10 mouse cellular contexts compared by ENCODE assay signal in the genomic region with DNA sequence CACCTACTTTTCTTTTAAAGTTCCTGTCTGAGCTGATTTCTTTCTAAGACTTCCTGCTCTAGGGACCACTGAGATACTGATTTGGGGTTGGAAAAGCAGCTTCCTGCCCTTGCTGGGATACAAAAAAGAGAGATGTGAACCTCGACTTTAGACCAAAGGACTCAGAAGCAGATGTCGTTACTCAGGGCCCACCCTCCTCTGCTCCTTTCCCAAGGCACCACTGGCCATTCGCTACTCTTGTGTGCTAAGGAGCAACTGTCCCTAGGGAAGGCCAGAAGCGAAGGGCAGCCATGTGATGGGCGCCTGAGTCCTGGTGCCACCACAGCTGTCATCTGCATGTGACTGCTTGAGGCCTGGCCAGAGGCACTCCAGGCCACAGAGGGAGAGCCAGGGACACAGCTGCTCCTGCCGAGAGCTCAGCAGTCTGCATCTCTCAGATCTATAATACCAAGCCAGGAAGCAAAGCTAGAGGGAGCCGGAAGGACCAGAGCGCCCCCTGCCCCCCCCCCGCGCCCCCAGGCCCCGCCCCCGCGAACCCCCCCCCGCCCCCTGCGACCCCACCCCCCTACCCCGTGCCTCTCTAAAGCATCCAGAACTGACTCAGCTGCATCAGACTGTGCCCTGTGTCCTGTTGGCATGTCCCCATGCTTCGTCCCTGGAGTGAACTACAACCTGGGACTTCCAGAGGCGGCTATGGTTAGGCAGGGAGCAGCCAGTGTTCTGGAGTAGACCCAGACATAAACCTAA. TPM values are rescaled to one million over a fixed set of nuclear protein-coding genes. Genes with fewer than 3 reads are reported as not detected.
DNase-seq lines count a peak whose midpoint lies in the region; ATAC-seq and TF ChIP-seq lines count a peak whose summit lies in the region.
"Had no signal": no experiment of that assay in that cellular context is flagged by ENCODE, and none has a peak within 500 bp of the region (broad histone marks: within the 10 kb centered on the region; RNA-seq: fewer than 3 reads in every experiment).

No protein-coding gene starts in this region.

- TF ChIP-seq CTCF in olfactory bulb, adult 2 months (IDR thresholded peaks at IDR 0.05; ENCODE audit: insufficient read depth, low read depth, low read length): no peak

- 0 out of 2 replicates have a peak, but pooled peaks have one; percentile 41 for ATAC-seq in intestine, embryonic 15.5 days

- H3K9me3 ChIP-seq in intestine, embryonic 15.5 days: no peaks in the 10 kb centered on the region

- no peak overlapping the region for H3K4me3 ChIP-seq in intestine, embryonic 15.5 days (replicated peaks)
- no peak overlapping the region for H3K4me3 ChIP-seq in olfactory bulb, adult 2 months (ENCODE audit: insufficient read depth, low read depth, low read length)

- no peak overlapping the region for H3K9ac ChIP-seq in intestine, embryonic 15.5 days
- H3K9ac ChIP-seq: liver, embryonic 14.5 days had no signal

- H3K4me1 ChIP-seq in intestine, embryonic 15.5 days (replicated peaks): peaks cover 3% of the 10 kb centered on the region
- H3K4me1 ChIP-seq in olfactory bulb, adult 2 months (ENCODE audit: control insufficient read depth, insufficient read depth, low read length): peaks cover 13% of the 10 kb centered on the region

- no peak overlapping the region for H3K27ac ChIP-seq in intestine, embryonic 15.5 days
- H3K27ac ChIP-seq in olfactory bulb, adult 2 months (ENCODE audit: insufficient read depth, low read depth, low read length): peak overlapping the region; percentile 50
- H3K27ac ChIP-seq: liver, embryonic 14.5 days had no signal

- intact Hi-C loops in gastrocnemius, postnatal 36 days (cut with DNase I): loop anchor here (5.0 to 10.0 kb wide), 3 partner anchors 162 to 569 kb away; no protein-coding TSS in a partner anchor

- DNase-seq in layer of hippocampus, adult 11-12 months (ENCODE audit: low spot score): peak; percentile 58
- DNase-seq in layer of hippocampus, postnatal 10 days (ENCODE audit: low spot score in 2 of 2): no peak
- peak; percentile 56 for DNase-seq in cerebellum, postnatal 14 days
- peak; percentile 26 to 36 for DNase-seq in gastrocnemius, postnatal 36 days
- no peak for DNase-seq in kidney, adult 9 months
- no peak for DNase-seq in frontal cortex, adult 2 months (ENCODE audit: extremely low spot score in 1 of 2, low spot score in 1 of 2)

- no peaks in the 10 kb centered on the region for H3K36me3 ChIP-seq in intestine, embryonic 15.5 days

- no peaks in the 10 kb centered on the region for H3K27me3 ChIP-seq in intestine, embryonic 15.5 days (replicated peaks)

- no peak overlapping the region for H3K4me2 ChIP-seq in intestine, embryonic 15.5 days (replicated peaks)

- TF ChIP-seq POLR2A in olfactory bulb, adult 2 months (IDR thresholded peaks at IDR 0.05; ENCODE audit: insufficient read depth, low read depth, low read length): no peak

- 28% methylated on average over 16 of the region's 18 CpGs for WGBS in intestine, embryonic 15.5 days
- WGBS in olfactory bulb, adult 2 months: 33% methylated on average over 14 of the region's 18 CpGs

RNA-seq across cellular contexts. Expression of gene Ccdc182, which starts 40.9 kb away (rescaled TPM):
- not detected for total RNA-seq in layer of hippocampus, postnatal 10 days (2021)
- total RNA-seq in gastrocnemius, postnatal 36 days (2021): not detected
- not detected in 2 replicates for polyA plus RNA-seq in intestine, embryonic 15.5 days (2015; fragmentation: Nextera tagmentation; extraction: Ambion mirVana)
- not detected in 2 replicates for polyA plus RNA-seq in olfactory bulb, adult 2 months (2012; ENCODE audit: insufficient read depth, insufficient read length, low replicate concordance, missing spikeins)
- polyA plus RNA-seq in frontal cortex, adult 2 months (2012; rRNA removed): not detected in 2 replicates
- polyA plus RNA-seq: cortical plate, adult 2 months; liver, embryonic 14.5 days had no signal

RNA-seq across cellular contexts. Expression of gene Mrps23, which starts 48.8 kb away (rescaled TPM):
- total RNA-seq in layer of hippocampus, postnatal 10 days (2021): 10 to 100 TPM; 62.3 to 64.5 TPM
- 100 to 1,000 TPM; 123 to 140 TPM for total RNA-seq in gastrocnemius, postnatal 36 days (2021)
- 59.6 and 62.3 TPM in 2 replicates for polyA plus RNA-seq in intestine, embryonic 15.5 days (2015; fragmentation: Nextera tagmentation; extraction: Ambion mirVana)
- polyA plus RNA-seq in olfactory bulb, adult 2 months (2012; ENCODE audit: insufficient read depth, insufficient read length, low replicate concordance, missing spikeins): not detected in 2 replicates
- polyA plus RNA-seq in frontal cortex, adult 2 months (2012; rRNA removed): 71.1 and 76.6 TPM in 2 replicates

Comparison
In these comparisons a context has a peak if more than half of its experiments do, and no peak if none do; other contexts are left out.
1. DNase-seq: peak in layer of hippocampus, adult 11-12 months (single experiment), cerebellum, postnatal 14 days (2 of 2) and gastrocnemius, postnatal 36 days (2 of 2); none in layer of hippocampus, postnatal 10 days (0 of 2), kidney, adult 9 months (single experiment) and frontal cortex, adult 2 months (0 of 2).
2. RNA of gene Mrps23, which starts 48.8 kb away (polyA plus RNA-seq): 71.1 to 76.6 TPM in frontal cortex, adult 2 months and 59.6 to 62.3 TPM in intestine, embryonic 15.5 days; not detected in olfactory bulb, adult 2 months; every median in the first group is over 10 times any median in the second.